Mouse (Mus musculus) hindbrain, embryonic 15.5 days (tissue): ENCODE results near the gene Gramd1b. TPM values are rescaled to one million over a fixed set of nuclear protein-coding genes. Genes with fewer than 3 reads are reported as not detected.
"Not testable (repeated sequence)": the region's sequence is repeated elsewhere in the genome, so short reads cannot be mapped to it uniquely, and the experiment has no call there.

Experiments used
- ATAC-seq: fragments of 200-750 bp; cut with Nextera tagmentation; 2 replicates; pipeline ENCODE4 v1.8.0; 2017; ENCODE audit warnings: low read depth, moderate number of reproducible peaks, moderate TSS enrichment; ENCODE audit not compliant: low FRiP score
- H3K27ac ChIP-seq: fragments of 300-500 bp; sonication (generic); replicated peaks from 2 replicates; pipeline ENCODE4 v1.5.1; 2015; ENCODE audit warnings: mild to moderate bottlenecking, inconsistent platforms
- H3K27me3 ChIP-seq: fragments of 300-500 bp; sonication (generic); 2 replicates; pipeline ENCODE4 v1.6.1; 2015; ENCODE audit warnings: control low read depth, inconsistent platforms
- H3K36me3 ChIP-seq: fragments of 300-500 bp; sonication (generic); 2 replicates; pipeline ENCODE4 v1.6.1; 2015; ENCODE audit warnings: control low read depth, inconsistent platforms
- H3K4me1 ChIP-seq: fragments of 300-500 bp; sonication (generic); replicated peaks from 2 replicates; pipeline ENCODE4 v1.6.1; 2015; ENCODE audit warnings: control low read depth, inconsistent platforms
- H3K4me2 ChIP-seq: fragments of 300-500 bp; sonication (generic); 2 replicates; pipeline ENCODE4 v1.6.1; 2015; ENCODE audit warnings: moderate library complexity, mild to moderate bottlenecking, inconsistent platforms
- H3K4me3 ChIP-seq: fragments of 300-500 bp; sonication (generic); 2 replicates; pipeline ENCODE4 v1.5.1; 2015; ENCODE audit warnings: mild to moderate bottlenecking, inconsistent platforms
- H3K9ac ChIP-seq: fragments of 300-500 bp; sonication (generic); 2 replicates; pipeline ENCODE4 v1.6.1; 2015; ENCODE audit warnings: inconsistent platforms
- H3K9me3 ChIP-seq: fragments of 300-500 bp; sonication (generic); 2 replicates; pipeline ENCODE4 v1.6.1; 2016; ENCODE audit warnings: control low read depth, inconsistent platforms
- WGBS: fragments of 180-500 bp; shearing (Covaris S2); methylation state at CpG from one replicate; pipeline ENCODE4 v1.1.7; 2015; 5-methylcytosine and 5-hydroxymethylcytosine counted together
- polyA plus RNA-seq: library from polyadenylated mRNA; unstranded; fragments of >200 nt; fragmentation: Nextera tagmentation; extraction: Ambion mirVana; gene quantifications from 2 replicates; pipeline ENCODE4 v1.2.1, GENCODE M21; 2015

Gene Gramd1b
- polyA plus RNA-seq, 1 experiment from 2014 or later: 12.6 TPM

DNA sequence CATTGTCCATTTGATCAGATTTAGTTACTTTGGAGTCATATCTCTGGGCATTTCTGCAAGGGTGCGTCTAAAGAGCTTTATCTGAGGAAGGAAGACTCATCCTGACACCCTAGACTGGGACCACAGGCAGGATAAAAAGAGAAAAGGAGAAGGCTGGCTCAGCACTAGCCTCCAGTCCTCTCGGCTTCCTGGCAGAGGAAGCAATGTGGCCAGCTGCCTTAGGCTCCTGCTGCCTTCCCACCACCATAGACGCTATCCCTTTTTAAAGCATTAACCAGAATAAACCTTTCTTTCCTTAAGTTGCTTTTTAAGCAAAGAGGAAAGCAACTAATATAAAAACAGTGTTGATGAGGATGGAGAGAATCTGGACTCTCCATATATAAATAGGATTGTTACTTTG lies 24.6 kb downstream of the Gramd1b start:
- Histone ChIP-seq H3K27ac (no peak overlapping the region), H3K4me2 (no peak overlapping the region), H3K27me3 (no peaks in the 10 kb centered on the region), H3K9me3 (no peaks in the 10 kb centered on the region), H3K36me3 (no peaks in the 10 kb centered on the region), H3K4me3 (no peak overlapping the region), H3K9ac (no peak overlapping the region), H3K4me1 (no peaks in the 10 kb centered on the region)
- ATAC-seq: no peak
- 83% methylated on average over 3 of the region's 3 CpGs for WGBS

GRCm38 (mm10) chr9:40505471-40506312 lies 25.5 kb downstream of the Gramd1b start:
- Histone ChIP-seq H3K36me3 (no peaks in the 10 kb centered on the region), H3K27ac (no peak overlapping the region), H3K4me3 (no peak overlapping the region), H3K9me3 (no peaks in the 10 kb centered on the region), H3K9ac (no peak overlapping the region), H3K27me3 (no peaks in the 10 kb centered on the region), H3K4me2 (no peak overlapping the region), H3K4me1 (no peaks in the 10 kb centered on the region)
- ATAC-seq: no peak
- 73% methylated on average over 11 of the region's 11 CpGs for WGBS

- Histone ChIP-seq H3K27ac (no peak overlapping the region), H3K27me3 (no peaks in the 10 kb centered on the region), H3K9ac (no peak overlapping the region), H3K4me3 (no peak overlapping the region), H3K4me1 (no peaks in the 10 kb centered on the region), H3K9me3 (no peaks in the 10 kb centered on the region), H3K4me2 (no peak overlapping the region), H3K36me3 (no peaks in the 10 kb centered on the region)
- ATAC-seq: no peak
- WGBS: 92% methylated on average over 5 of the region's 5 CpGs
Observed at GRCm38 (mm10) chr9:40504886-40505285, 26.3 kb downstream of the Gramd1b start.

DNA sequence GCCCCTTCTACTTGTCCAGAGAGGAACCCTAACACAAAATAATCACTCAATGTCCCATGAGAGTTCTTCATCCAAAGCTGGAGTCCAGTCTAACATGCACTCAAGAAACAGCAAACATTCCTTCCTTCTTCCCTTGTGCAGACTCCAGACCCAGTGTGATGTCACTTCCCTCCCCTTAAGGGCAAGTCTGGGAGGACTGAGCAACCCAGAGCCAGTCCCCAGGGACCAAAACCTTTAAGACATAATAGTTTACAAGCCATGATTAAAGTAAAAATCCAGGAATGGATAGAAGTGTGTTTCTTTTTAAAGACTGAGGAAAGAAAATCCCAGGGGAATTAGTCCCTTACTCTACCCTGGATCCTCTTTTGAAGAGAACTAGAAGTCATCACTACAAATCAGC lies 30.5 kb downstream of the Gramd1b start:
- Histone ChIP-seq H3K4me3 (no peak overlapping the region), H3K36me3 (no peaks in the 10 kb centered on the region), H3K9ac (no peak overlapping the region), H3K4me2 (no peak overlapping the region), H3K27ac (no peak overlapping the region), H3K27me3 (no peaks in the 10 kb centered on the region), H3K4me1 (no peaks in the 10 kb centered on the region), H3K9me3 (no peaks in the 10 kb centered on the region)
- no peak for ATAC-seq

GRCm38 (mm10) chr9:40482351-40483084 lies 48.7 kb downstream of the Gramd1b start:
- H3K4me1 ChIP-seq, H3K27me3 ChIP-seq, H3K27ac ChIP-seq, H3K36me3 ChIP-seq, H3K4me2 ChIP-seq, H3K9ac ChIP-seq, H3K9me3 ChIP-seq, H3K4me3 ChIP-seq, ATAC-seq: not testable (repeated sequence)
- 72% methylated on average over 7 of the region's 7 CpGs for WGBS

- Histone ChIP-seq H3K4me1 (no peaks in the 10 kb centered on the region), H3K4me2 (no peak overlapping the region), H3K36me3 (no peaks in the 10 kb centered on the region), H3K27me3 (no peaks in the 10 kb centered on the region), H3K9me3 (no peaks in the 10 kb centered on the region), H3K9ac (no peak overlapping the region), H3K4me3 (no peak overlapping the region), H3K27ac (no peak overlapping the region)
- no peak for ATAC-seq
- 59% methylated on average over 3 of the region's 3 CpGs for WGBS
Observed at GRCm38 (mm10) chr9:40481271-40481670, 49.9 kb downstream of the Gramd1b start.

DNA sequence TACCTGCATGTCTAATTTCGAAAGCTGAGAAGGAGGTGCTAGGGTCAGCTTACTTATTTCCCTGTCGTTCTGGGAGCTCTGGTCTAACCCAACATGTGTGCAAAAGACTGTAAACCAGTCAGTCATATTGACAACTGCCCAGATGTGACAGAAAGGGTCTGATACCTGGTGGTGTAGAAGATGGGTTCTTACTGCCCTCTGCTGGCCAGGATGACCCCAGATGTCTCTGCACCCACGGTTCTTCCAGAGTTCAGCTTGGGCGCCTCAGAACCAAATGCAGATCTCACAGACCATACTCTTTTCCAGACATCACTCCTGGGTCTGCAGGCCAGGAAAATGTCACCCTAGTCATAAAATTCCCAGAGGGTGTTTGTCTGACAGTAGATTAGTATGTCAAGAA lies 51.9 kb downstream of the Gramd1b start:
- no peak for ATAC-seq
- H3K27ac ChIP-seq: no peak overlapping the region
- no peaks in the 10 kb centered on the region for H3K27me3 ChIP-seq
- no peak overlapping the region for H3K9ac ChIP-seq
- no peak overlapping the region for H3K4me3 ChIP-seq
- H3K9me3 ChIP-seq: no peaks in the 10 kb centered on the region
- H3K36me3 ChIP-seq: no peaks in the 10 kb centered on the region
- H3K4me2 ChIP-seq: no peak overlapping the region
- no peaks in the 10 kb centered on the region for H3K4me1 ChIP-seq
- WGBS: 57% methylated on average over 4 of the region's 4 CpGs

- no peak overlapping the region for H3K9ac ChIP-seq
- no peaks in the 10 kb centered on the region for H3K27me3 ChIP-seq
- H3K4me3 ChIP-seq: no peak overlapping the region
- no peaks in the 10 kb centered on the region for H3K36me3 ChIP-seq
- no peak overlapping the region for H3K4me2 ChIP-seq
- no peak for ATAC-seq
- no peaks in the 10 kb centered on the region for H3K9me3 ChIP-seq
- no peaks in the 10 kb centered on the region for H3K4me1 ChIP-seq
- WGBS: 89% methylated on average over 9 of the region's 9 CpGs
- no peak overlapping the region for H3K27ac ChIP-seq
Observed at GRCm38 (mm10) chr9:40478146-40478900, 52.9 kb downstream of the Gramd1b start.

- Histone ChIP-seq H3K4me1 (no peaks in the 10 kb centered on the region), H3K27ac (no peak overlapping the region), H3K9ac (no peak overlapping the region), H3K36me3 (no peaks in the 10 kb centered on the region), H3K27me3 (no peaks in the 10 kb centered on the region), H3K9me3 (no peaks in the 10 kb centered on the region), H3K4me3 (no peak overlapping the region), H3K4me2 (no peak overlapping the region)
- no peak for ATAC-seq
- 87% methylated on average over 2 of the region's 2 CpGs for WGBS
Observed at GRCm38 (mm10) chr9:40477611-40478010, 53.6 kb downstream of the Gramd1b start.

- ATAC-seq: no peak
- H3K9ac ChIP-seq: no peak overlapping the region
- no peaks in the 10 kb centered on the region for H3K27me3 ChIP-seq
- no peak overlapping the region for H3K4me3 ChIP-seq
- H3K4me2 ChIP-seq: no peak overlapping the region
- WGBS: 90% methylated on average over 11 of the region's 11 CpGs
- H3K36me3 ChIP-seq: no peaks in the 10 kb centered on the region
- no peaks in the 10 kb centered on the region for H3K4me1 ChIP-seq
- no peaks in the 10 kb centered on the region for H3K9me3 ChIP-seq
- no peak overlapping the region for H3K27ac ChIP-seq
Observed at GRCm38 (mm10) chr9:40476098-40476497, 55.1 kb downstream of the Gramd1b start.

DNA sequence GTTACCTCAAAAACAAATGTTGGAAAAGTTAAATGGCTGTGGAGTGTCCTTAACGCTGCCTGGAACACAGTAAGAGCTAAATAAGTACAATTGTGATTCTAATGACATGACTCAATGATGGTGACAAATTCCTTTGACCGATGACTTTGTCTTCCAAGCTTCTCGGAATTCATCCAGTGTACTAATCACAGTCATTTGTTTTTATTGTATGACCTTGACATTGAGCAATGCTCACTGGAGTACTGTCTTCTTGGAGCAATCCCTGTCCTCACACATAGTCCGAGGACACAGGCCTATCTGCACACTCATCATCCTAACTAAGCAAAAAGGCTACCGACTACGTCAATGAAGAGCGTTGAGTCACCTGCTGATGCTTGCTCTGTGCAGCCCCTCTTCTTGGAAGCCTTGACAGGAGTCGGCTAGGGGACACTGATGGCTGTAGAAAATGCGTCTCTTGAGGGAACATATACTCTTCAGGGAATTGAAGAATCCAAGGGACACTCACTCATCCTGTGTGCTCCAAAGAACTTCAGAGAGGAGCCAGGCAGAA lies 58.1 kb downstream of the Gramd1b start:
- H3K4me1 ChIP-seq: no peaks in the 10 kb centered on the region
- H3K9ac ChIP-seq: no peak overlapping the region
- no peak overlapping the region for H3K4me3 ChIP-seq
- no peak for ATAC-seq
- WGBS: 89% methylated on average over 9 of the region's 9 CpGs
- H3K4me2 ChIP-seq: no peak overlapping the region
- H3K9me3 ChIP-seq: no peaks in the 10 kb centered on the region
- no peak overlapping the region for H3K27ac ChIP-seq
- no peaks in the 10 kb centered on the region for H3K27me3 ChIP-seq
- no peaks in the 10 kb centered on the region for H3K36me3 ChIP-seq
